Mouse (Mus musculus) cerebellum, adult 2 months (tissue): ENCODE measurements around the gene Cdh23.

ENCODE experiments used
- CTCF ChIP-seq: fragments of 200-500 bp; IDR thresholded peaks from 2 replicates; pipeline ENCODE4 v1.5.1; 2011; ENCODE audit warnings: low read depth, mild to moderate bottlenecking, control low read depth, low read length, moderate library complexity, borderline replicate concordance; ENCODE audit not compliant: insufficient read depth
- POLR2A ChIP-seq: fragments of 200-500 bp; IDR thresholded peaks from 2 replicates; pipeline ENCODE4 v1.6.1; 2011; ENCODE audit warnings: low read length, control low read depth, borderline replicate concordance; ENCODE audit not compliant: insufficient read depth

- TF ChIP-seq POLR2A (no peak), CTCF (no peak)
Measured at GRCm38 (mm10) chr10:60564136-60564535, 132.2 kb downstream of the Cdh23 start.
